Mouse (Mus musculus) adrenal gland, postnatal 14 days (tissue): ENCODE results near the gene 5031439G07Rik. TPM values are rescaled to one million over a fixed set of nuclear protein-coding genes. Genes with fewer than 3 reads are reported as not detected.
A peak's percentile ranks its signal among the peaks of the same experiment; 100 is the strongest.

Experiments used
- DNase-seq: peaks from one replicate; pipeline ENCODE4 v3.0.0; 2021; ENCODE audit warnings: mixed read lengths
- total RNA-seq: library from RNA; stranded (reverse); gene quantifications from 2 replicates; pipeline ENCODE4 v1.2.3, GENCODE M21; 2021

Gene 5031439G07Rik
- total RNA-seq, 1 experiment from 2014 or later: 32.2 TPM

GRCm38 (mm10) chr15:84995041-84995440 is 6.7 kb upstream of the 5031439G07Rik start:
- DNase-seq: no peak

GRCm38 (mm10) chr15:84994498-84994897 is 6.1 kb upstream of the 5031439G07Rik start:
- no peak for DNase-seq

DNA sequence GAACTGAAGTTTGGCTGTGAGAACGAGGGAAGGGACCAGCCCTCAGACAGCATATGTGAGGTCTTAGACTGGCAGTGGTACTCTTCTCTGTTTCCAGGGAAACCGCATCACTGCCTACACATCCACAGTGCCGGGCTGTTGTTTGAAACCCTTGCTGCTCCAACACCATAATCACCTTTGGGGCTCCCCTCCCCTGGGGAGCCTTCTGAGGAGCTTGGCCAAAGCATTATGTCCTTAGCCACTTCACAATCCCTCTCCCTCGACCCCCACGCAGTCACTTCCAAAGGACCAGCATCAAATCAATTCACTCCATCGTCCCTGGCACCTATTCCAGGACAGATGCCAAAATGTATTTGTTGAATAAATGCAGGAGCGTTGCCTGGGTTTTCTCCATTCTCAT is 1.4 kb upstream of the 5031439G07Rik start:
- no peak for DNase-seq

DNA sequence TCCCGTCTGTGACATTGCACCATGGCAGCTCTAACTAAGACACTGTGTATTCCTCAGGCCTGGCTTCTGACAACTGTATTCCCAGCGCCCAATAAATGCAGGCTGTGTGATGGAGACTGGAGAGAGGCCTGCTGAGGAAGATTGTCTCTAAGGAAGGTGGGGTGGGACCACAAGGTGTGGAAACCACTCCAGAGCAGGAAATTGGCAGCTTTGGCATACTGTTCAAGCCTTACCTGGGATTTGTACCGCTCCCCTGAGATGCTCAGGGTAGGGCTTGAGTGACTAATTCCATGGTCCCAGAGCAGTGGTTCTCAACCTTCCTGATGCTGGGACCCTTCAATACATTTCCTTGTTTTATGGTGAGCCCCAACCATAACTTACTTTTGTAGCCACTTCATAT is 747 bp upstream of the 5031439G07Rik start:
- no peak for DNase-seq

- peak; percentile 74 for DNase-seq
Measured at GRCm38 (mm10) chr15:84987020-84987815, 1.1 kb downstream of the 5031439G07Rik start.

DNA sequence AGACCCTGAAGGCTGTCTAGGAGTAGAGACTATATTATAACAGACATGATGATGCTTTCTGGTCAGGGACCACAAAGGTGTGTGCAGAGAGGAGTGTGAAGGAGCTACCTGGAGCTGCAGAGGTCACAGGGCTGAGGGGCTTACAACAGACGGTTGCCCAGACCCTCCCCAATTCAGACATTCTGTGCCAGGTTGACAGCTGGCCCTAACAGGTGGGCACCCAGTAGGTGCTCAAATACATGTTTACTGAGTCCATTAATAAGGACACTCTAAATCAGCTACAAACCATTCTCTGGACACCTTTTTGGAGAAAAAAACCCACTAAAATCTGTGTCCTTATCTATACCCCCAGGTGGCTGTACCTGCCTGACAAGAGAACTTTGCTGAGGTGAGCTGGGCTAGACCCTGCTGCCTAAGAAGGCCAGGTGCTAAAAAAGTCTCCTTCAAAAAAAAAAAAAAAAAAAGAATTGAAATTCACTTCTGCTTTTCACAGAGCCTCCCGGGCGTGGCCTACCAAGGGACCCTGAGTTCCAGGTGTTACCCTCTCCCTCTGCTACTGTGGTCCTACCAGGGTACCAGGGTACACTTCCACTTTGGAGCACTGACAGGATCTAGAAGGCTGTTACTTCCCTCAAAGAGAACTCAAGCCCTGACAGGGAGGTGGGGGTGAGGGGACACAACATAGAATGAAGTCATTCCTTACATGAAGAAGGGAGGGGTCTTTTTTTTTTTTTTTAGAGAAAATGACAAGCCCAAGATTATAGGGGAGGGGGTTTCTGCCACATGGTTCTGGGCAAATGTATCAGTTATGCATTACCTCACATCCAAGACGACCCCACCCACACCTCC is 2.0 kb downstream of the 5031439G07Rik start:
- no peak for DNase-seq

- no peak for DNase-seq
Measured at GRCm38 (mm10) chr15:84985516-84986160, 2.7 kb downstream of the 5031439G07Rik start.

DNA sequence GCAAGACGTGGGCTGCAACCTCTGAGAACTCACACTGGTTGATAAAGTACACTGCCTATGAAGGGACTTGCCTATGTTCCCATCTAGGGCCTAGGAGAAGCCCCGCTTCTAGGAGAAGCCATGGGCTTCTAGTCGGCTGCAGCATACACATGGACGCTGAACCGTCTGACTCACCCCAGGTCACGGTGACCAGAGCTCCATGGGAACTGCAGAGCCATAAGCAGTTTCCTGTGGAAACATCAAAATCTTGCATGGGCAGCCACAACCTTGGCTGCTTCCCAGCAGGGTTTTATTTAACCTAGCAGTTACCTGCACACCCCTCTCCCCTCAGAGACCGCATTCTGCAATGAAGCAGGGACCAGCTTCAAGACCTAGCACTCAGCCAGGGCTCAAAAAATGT is 4.6 kb downstream of the 5031439G07Rik start:
- no peak for DNase-seq

DNA sequence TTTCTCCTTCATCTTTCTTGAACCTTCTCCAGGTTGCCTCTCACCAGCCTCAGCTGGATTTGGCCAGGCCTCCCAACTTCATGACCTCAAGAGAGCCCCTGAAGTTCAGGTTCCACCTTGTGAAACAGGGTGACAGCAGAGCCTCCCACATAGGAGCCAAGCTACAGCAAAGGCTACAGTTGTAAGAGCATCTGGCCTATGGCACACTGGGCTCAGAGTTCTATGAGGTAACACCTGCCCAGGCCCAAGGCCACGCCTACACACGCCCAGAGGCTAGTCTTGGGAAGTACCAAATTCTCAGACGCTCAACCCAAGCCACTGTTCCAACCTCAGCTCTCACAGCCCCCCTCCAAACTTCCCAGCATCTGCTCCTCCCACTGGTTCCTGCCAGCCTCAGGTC is 5.5 kb downstream of the 5031439G07Rik start:
- DNase-seq: peak; percentile 45

DNA sequence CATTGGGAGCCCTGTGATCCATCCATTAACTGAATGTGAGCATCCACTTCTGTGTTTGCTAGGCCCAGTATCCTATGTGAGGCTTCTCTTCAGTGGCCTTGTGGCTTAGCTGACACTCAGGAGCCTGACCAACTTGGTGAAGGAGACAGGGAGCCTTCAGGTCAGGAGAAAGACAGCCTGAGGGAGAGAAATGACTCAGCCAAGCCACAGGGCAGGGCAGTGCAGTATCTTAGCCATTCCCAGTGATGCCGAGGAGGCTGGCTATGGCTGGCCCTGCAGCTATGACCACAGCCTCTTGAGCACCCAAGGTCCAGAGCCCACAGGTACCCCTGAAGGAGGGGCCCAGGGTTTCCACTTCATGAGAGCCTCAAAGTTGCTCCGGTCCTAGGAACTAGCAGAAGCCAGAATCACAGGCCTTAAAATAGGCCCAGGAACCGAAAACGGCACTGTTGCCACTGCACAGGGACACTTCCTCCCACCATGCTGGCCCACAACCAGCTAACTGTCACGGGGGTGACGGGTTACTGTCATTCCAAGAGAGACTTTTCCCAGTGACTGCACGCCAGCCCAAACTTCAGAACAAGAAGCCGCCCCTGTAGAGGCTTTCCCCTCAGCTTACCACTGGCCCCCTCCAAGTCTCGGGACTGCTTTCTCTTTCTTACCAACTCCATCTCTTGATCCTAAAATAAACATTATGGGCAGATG is 6.6 kb downstream of the 5031439G07Rik start:
- no peak for DNase-seq

- peak; percentile 84 for DNase-seq
Measured at GRCm38 (mm10) chr15:84975729-84976128, 12.6 kb downstream of the 5031439G07Rik start.

DNA sequence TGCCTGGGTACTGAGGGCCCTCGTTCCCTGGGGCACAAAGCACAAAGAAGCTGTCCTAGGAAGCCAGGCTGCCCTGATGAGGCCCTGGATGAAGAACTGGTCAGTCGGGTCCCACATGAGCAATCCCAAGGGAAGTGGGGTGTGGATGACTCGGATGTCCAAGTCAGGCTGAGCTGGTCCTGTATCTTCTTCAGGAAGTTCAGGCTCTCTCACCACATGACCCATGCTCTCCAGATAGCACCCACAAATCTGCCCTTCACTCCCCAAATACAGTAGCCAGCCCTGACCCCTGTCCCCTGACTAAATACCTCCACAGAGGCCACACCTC is 14.8 kb downstream of the 5031439G07Rik start:
- no peak for DNase-seq

- no peak for DNase-seq
Measured at GRCm38 (mm10) chr15:84972860-84973543, 15.3 kb downstream of the 5031439G07Rik start.

GRCm38 (mm10) chr15:84968534-84968933 is 19.8 kb downstream of the 5031439G07Rik start:
- no peak for DNase-seq

- DNase-seq: peak; percentile 74
Measured at GRCm38 (mm10) chr15:84965575-84966360, 22.6 kb downstream of the 5031439G07Rik start.

DNA sequence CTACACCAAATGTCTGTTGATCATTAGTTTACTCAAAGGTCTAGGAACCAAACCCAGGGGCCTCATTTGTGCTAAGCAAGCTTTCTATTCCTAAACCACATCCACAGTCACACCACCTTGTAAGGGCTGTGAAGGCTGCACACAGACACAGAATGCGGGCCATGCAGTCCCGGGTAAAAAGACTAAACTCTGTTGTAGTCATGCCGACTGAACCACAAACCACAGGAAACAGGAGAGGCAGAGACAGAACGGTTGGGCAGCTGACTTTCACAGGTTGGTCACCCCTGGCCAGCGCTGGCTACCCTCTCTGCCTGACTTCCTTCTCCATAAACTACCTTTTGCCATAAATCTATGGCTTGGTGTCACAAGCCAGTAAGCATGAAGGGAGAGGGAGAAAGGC is 23.6 kb downstream of the 5031439G07Rik start:
- no peak for DNase-seq

GRCm38 (mm10) chr15:84962518-84962917 is 25.8 kb downstream of the 5031439G07Rik start:
- DNase-seq: no peak

- peak; percentile 52 for DNase-seq
Measured at GRCm38 (mm10) chr15:84960692-84961091, 27.7 kb downstream of the 5031439G07Rik start.

- no peak for DNase-seq
Measured at GRCm38 (mm10) chr15:84959891-84960290, 28.5 kb downstream of the 5031439G07Rik start.

- peak; percentile 72 for DNase-seq
Measured at GRCm38 (mm10) chr15:84958331-84958730, 30.0 kb downstream of the 5031439G07Rik start.

DNA sequence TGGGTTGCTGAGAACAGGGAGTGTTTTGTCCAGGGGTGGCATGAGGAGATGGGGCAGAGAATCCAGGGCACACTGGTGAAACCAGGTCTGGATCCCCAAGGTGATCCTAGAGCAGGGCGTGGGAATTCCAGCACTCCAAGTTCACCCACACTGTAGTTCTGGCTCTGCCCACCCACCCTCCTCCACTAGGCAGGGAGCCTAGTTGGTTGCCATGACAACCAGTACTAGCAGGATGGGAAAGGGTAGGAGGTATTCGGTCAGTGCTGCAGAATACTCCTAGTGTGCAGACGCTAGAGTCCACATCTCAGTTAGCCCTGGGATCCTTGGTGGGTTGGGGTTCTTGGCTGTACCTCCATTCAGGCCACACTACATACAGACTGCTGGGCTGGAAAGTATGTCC is 30.5 kb downstream of the 5031439G07Rik start:
- DNase-seq: no peak
